Mouse (Mus musculus) CD4-positive, CD25-positive, alpha-beta regulatory T cell, adult 4 months (primary cell): ENCODE data around the gene Cfap157. TPM values are rescaled to one million over a fixed set of nuclear protein-coding genes. Genes with fewer than 3 reads are reported as not detected.
A peak's percentile ranks its signal among the peaks of the same experiment; 100 is the strongest.

Experiments
- ATAC-seq: one replicate; pipeline ENCODE4 v1.8.0; 2017
- polyA plus RNA-seq, 2 experiments: library from polyadenylated mRNA; unstranded; fragments of 100-300 nt; shearing (Covaris generic); gene quantifications; one replicate each; pipeline ENCODE4 v1.2.1; 2017

Cfap157 gene
- polyA plus RNA-seq, 2 experiments from 2014 or later = 1.5 to 2.4 TPM

GRCm38 (mm10) chr2:32779714-32780113, 4.5 kb downstream of the Cfap157 start:
- ATAC-seq = no peak

- ATAC-seq = no peak
Observed at GRCm38 (mm10) chr2:32779131-32779530, 5.1 kb downstream of the Cfap157 start.

GRCm38 (mm10) chr2:32778081-32778480, 6.1 kb downstream of the Cfap157 start:
- ATAC-seq = no peak

GRCm38 (mm10) chr2:32776192-32776591, 8.0 kb downstream of the Cfap157 start:
- ATAC-seq = no peak

DNA sequence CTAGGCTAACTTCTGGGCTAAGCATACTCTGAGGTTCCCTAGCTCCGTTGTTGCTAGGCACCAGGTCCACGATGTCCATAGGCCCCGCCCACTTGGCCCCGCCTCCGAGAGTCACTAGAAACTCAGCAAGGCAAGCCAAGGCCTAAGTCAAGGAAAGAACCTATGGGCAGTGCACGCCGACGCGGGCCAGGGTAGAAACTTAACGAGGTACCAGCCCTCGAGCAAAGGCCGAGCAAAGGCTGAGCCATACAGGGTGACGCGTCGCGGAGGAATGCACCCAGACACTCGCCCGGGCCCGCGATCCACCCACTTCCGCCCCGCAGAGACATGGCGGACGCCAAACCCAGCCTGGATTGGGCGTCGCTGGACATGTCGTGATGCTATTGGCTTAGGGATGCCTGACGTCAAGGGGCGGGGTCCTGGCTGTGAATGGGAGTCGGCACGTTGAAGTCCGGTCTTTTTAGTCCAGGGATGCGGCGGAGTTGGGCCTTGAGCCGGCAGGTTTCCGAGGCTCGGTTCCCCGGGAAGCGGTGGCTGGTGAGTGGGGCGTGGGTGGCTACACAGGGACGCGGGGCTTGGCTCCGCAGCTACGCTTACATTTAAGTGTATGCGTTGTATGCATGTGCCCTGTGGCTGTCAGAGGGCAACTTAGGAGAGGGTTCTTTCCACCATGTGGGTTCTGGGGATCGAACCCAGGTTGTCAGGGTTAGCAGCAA, 8.7 kb downstream of the Cfap157 start, which contains the start of the genes Ttc16 and Ptrh1:
TSS of gene Ttc16 (minus strand) at position 275 of the 716 bp plus-strand sequence.
TSS of gene Ptrh1 (plus strand) at position 428 of the 716 bp plus-strand sequence.
- ATAC-seq = peak; percentile 98

DNA sequence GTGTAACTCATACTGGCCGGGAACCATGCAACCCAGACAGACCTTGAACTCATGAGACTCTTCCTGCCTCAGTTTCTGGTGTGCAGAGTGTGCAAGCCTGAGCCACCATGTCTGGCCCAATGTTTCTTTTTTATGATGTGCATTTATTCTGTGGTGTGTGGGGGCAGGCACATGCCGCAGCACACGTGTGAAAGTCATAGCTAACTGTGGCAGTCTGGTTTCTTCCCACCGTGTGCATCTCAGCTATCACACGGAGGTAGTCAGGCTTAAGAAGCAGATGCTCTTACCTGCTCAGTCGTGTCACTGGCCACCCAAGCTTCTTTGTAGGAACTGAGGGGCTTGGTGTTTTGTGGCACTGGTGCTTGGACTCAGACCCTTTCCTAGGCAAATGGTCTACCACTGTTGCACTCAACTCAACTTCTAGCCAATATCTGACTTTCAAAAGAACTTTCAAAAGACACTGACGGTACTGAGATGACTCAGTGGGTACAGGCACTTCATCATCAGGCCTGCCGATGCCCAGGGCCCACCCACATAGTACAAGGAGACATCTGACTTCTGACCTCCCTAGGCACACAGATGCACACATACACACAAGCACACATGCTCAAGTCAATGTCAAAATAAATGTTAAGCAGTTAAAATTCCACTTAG, 11.5 kb downstream of the Cfap157 start:
- ATAC-seq = no peak

DNA sequence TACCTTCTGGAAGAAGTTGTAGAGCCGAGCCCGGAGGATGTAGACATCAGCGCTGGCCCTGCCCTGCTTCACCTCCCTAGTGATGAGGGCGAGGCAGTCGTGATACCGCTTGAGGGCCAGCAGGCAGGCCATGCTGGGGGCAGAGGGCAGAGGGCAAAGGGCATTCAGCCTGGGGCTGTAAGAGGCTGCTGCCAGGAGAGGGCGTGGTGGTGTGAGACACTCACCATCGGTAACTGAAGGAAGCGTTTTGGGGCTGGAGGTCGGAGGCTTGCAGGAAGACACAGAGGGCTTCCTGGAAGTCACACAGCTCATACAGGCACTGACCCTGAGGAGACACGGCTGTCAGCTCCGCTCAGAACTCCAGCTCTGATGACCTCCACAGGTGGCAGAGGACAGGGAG, 12.3 kb downstream of the Cfap157 start:
- no peak for ATAC-seq

DNA sequence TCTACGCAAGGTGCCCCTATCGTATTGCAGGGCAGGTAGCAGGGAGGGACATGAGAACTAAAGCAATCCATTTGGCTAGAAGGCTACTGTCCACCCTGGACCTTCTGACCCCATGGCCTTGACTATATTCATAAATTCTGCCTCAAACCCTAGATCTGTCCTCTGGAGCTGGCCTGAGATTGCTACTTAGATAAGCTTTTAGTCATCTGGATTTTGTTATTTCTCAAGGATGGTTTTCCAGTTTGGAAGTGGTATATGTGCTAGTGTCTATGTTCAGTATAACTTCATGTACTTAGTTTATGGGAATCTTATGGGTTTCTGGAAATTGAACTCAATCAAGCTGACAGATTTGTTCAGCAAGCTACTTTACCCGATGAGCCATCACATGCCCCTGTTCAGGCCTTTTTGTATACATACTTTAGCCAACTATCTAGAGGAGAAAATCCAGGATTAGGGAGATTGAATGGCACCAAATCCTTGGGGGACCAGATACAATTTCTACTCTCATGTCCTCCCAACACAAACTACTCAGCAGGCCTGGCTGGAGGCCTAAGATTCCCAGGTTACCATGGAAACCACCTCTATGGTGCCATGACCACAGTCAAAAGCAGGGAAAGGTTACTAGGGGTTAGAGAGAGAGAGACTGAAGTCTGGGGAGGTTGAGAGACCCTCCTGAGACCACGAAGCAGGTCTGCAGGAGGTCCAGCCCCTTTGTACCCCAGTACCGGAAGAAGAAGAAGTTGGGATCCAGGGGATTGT, 14.7 kb downstream of the Cfap157 start:
- no peak for ATAC-seq

- ATAC-seq = no peak
Observed at GRCm38 (mm10) chr2:32768661-32769285, 15.5 kb downstream of the Cfap157 start.

DNA sequence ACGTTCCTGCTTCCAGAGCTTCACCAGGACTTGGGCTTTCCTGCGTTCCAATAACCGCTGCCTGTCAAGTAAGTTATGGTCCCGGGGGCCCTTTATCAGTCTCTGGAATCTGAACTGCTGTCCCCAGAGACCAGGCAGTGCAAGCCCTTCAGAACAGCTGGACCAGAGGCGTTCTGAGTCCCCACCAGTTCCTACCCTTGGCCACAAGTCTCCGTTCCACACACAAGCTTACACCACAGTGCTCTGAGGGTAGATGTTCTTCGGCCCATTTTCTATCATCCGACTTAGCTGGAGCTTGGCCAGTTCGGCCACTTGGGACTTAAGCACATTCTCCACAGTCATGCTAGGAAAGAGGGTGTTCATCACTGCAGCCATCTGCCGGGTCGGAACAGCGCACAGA, 17.0 kb downstream of the Cfap157 start:
- no peak for ATAC-seq

GRCm38 (mm10) chr2:32763353-32763752, 20.9 kb downstream of the Cfap157 start:
- no peak for ATAC-seq

DNA sequence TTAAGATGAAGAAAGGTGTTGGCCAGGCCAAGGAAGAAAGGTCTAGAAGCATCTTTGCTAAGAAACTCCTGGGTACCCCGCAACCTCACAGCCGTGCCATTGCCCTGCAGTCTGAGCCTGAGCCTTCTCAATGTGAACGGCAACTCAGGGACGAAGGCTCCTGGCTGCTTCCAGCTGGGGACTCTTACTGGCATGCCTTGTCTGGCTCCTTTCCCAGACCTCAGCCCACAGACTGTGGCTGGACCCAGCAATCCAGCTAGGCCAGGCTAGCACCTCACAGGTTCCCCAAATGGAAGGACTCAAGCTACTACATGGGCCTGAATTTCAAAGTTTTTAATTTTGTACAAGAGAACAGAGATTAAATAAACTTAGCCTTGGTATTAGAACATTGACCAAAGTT, 22.4 kb downstream of the Cfap157 start:
- no peak for ATAC-seq

GRCm38 (mm10) chr2:32761361-32761760, 22.9 kb downstream of the Cfap157 start:
- no peak for ATAC-seq

DNA sequence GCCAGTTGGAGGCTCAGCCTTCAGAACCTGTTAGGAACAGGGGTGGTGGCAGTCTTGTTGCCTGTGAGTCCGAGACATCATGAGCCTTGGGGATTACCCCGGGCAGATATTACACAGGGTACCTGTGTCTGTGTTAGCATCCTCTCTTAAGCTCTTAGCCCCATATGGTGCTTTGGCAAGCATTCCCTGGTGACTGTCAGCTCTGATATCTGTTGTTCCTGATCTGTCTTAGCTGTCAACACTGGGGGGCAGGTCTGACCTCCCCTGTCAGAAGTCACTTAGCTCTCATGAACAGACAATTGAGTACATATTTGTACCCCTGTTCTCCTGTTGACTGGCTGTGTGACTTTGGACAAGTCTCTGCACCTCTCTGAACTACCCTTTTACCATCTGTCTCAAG, 25.2 kb downstream of the Cfap157 start:
- no peak for ATAC-seq

DNA sequence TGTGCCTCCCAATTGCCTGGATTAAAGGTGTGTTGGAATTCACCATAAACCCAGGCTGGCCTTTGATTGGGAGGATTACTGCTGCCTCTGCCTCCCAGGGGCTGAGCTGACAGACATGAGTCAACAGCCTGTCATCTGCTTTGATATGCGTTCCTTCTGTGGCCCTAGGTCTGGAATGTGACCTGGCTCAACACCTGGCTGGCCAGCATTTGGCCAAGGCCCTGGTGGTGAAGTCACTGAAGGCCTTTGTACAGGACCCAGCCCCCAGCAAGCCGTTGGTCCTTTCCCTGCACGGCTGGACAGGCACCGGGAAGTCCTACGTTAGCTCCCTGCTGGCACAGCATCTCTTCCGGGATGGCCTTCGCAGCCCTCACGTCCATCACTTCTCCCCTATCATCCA, 25.7 kb downstream of the Cfap157 start:
- ATAC-seq = no peak

- ATAC-seq = peak; percentile 98
Observed at GRCm38 (mm10) chr2:32757056-32757845, 27.0 kb downstream of the Cfap157 start, which contains the start of gene Tor2a. Tor2a (plus strand) TSS chr2:32757234.

DNA sequence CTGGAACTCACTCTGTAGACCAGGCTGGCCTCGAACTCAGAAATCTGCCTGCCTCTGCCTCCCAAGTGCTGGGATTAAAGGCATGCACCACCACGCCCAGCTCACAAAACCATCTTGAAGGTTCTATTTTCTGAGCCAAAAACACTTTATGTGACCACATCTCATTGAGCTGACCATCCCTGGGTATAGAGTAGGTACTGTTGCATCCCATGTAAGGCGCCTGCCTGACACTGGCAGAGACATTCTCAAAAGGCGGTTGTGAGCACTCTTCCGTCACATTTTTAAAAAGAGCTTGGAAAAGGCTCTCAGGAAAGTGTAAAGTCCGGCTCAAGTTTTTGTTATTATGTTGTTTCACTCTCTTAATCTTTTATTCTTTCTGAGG, 27.6 kb downstream of the Cfap157 start:
- ATAC-seq = no peak

DNA sequence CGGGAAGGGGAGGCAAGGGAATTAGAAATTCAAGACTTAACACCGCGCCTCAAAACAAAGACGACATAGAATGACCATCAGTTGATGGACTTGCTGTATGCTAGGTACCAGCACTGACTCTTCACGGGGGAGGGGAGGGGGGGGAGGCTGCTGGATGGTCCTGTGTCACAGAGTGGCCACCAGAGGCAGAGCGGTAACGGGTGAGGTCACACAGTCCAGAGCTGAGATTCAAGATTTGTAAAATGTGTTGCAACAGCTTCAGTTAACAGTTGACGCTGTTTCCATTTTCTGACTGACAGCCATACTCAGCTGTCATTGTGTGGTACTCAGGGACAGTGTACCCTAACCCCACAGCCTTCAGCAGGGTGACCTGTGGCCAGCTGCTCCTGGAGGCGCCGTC, 32.0 kb downstream of the Cfap157 start:
- ATAC-seq = no peak

- no peak for ATAC-seq
Observed at GRCm38 (mm10) chr2:32751665-32752033, 32.6 kb downstream of the Cfap157 start.

DNA sequence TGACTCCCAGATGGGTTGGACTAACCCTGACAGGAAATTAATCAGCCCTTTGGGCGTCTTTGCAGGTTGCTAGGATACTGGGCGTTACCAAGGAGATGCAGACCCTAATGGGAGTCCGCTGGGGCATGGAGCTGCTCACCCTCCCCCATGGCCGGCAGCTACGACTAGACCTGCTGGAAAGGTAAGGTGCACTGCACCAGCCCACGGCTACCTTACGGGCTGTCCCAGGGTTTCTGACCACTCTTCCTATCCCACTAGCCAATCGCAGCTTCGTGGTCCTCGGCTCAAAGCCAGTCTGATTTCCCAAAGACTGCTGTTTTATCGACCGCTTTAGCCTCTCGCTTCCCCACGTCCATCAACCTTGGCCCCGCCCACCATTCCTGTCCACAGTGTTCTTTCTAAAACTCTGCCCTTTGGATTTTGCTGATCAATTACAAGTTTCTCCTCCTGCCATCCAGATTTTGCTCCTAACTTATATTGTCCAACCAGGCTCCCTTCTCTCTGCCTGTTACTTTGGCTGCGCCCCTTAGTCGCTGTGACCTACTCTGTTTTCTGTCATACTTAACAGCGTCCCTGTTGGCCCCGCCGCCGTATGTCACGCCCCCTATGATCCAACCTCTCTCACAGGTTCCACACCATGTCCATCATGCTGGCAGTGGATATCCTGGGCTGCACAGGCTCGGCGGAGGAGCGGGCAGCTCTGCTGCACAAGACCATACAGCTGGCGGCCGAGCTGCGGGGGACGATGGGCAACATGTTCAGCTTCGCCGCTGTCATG, 33.2 kb downstream of the Cfap157 start:
- no peak for ATAC-seq

GRCm38 (mm10) chr2:32750199-32750598, 34.0 kb downstream of the Cfap157 start:
- no peak for ATAC-seq
